Mouse (Mus musculus) CH12.LX (cell line): ENCODE data around the gene Pak1ip1. TPM values are rescaled to one million over a fixed set of nuclear protein-coding genes. Genes with fewer than 3 reads are reported as not detected.

ENCODE experiments used
- DNase-seq: peaks from one replicate; pipeline ENCODE4 v3.0.0-alpha.2; 2013; ENCODE audit errors: extremely low read depth
- H3K27ac ChIP-seq: 2 replicates; pipeline ENCODE4 v1.5.1; 2012; ENCODE audit warnings: low read depth, mild to moderate bottlenecking, control low read depth, moderate library complexity; ENCODE audit not compliant: insufficient read depth
- H3K27me3 ChIP-seq: replicated peaks from 2 replicates; pipeline ENCODE3; 2012; ENCODE audit warnings: inconsistent platforms
- H3K36me3 ChIP-seq, 2 experiments: replicated peaks in 1 of 2; 2 replicates each; pipeline versions ENCODE3 to v1.6.1; 2012; ENCODE audit warnings: inconsistent platforms in 1 of 2, low read length in 1 of 2, mild to moderate bottlenecking in 1 of 2, mixed read lengths in 1 of 2, moderate library complexity in 1 of 2; ENCODE audit not compliant: control insufficient read depth in 1 of 2, insufficient read depth in 1 of 2
- H3K4me1 ChIP-seq, 2 experiments: 2 replicates each; pipeline ENCODE4 v1.6.1; 2012; ENCODE audit warnings: inconsistent platforms in 1 of 2, moderate library complexity in 1 of 2; ENCODE audit not compliant: insufficient read depth in 2 of 2, control insufficient read depth in 1 of 2
- H3K4me2 ChIP-seq: 2 replicates; pipeline ENCODE4 v1.6.1; 2012; ENCODE audit warnings: low read depth, mild to moderate bottlenecking, control low read depth; ENCODE audit not compliant: poor library complexity, insufficient read depth, severe bottlenecking
- H3K4me3 ChIP-seq, 3 experiments: fragments of 150-350 bp in 1 of 3; sonication (generic) in 1 of 3; replicated peaks in 1 of 3; 2 replicates each; pipeline versions ENCODE3 to v1.5.1; 2011 to 2012; ENCODE audit warnings: low read depth in 2 of 3, low read length in 2 of 3, mild to moderate bottlenecking in 2 of 3, moderate library complexity in 2 of 3, control low read depth in 1 of 3, improper control_type of control experiment in 1 of 3, inconsistent platforms in 1 of 3, mixed read lengths in 1 of 3; ENCODE audit not compliant: poor library complexity in 1 of 3
- H3K79me2 ChIP-seq: replicated peaks from 2 replicates; pipeline ENCODE4 v1.6.1; 2012; ENCODE audit warnings: mild to moderate bottlenecking, moderate library complexity; ENCODE audit not compliant: control insufficient read depth, poor library complexity, insufficient read depth, severe bottlenecking; ENCODE audit errors: extremely low read depth
- H3K9ac ChIP-seq: 2 replicates; pipeline ENCODE4 v1.6.1; 2012; ENCODE audit warnings: low read depth, mild to moderate bottlenecking, control low read depth, moderate library complexity; ENCODE audit not compliant: insufficient read depth
- H3K9me3 ChIP-seq: replicated peaks from 2 replicates; pipeline ENCODE3; 2012; ENCODE audit warnings: low read length, inconsistent platforms, mixed read lengths
- CTCF ChIP-seq, 2 experiments: IDR thresholded peaks in 1 of 2; conservative IDR thresholded peaks in 1 of 2; 2 replicates each; pipeline ENCODE4 v1.5.1; 2011 to 2012; ENCODE audit warnings: low read depth in 2 of 2, low read length in 2 of 2, improper control_type of control experiment in 1 of 2, inconsistent platforms in 1 of 2, mild to moderate bottlenecking in 1 of 2, moderate library complexity in 1 of 2
- E2F4 ChIP-seq: IDR thresholded peaks from 2 replicates; pipeline ENCODE4 v1.6.1; 2011; ENCODE audit warnings: low read depth, low read length, improper control_type of control experiment; ENCODE audit not compliant: insufficient replicate concordance
- HCFC1 ChIP-seq: IDR thresholded peaks from 2 replicates; pipeline ENCODE4 v1.6.1; 2012; ENCODE audit warnings: low read depth, mild to moderate bottlenecking, inconsistent platforms, low read length, improper control_type of control experiment
- IRF4 ChIP-seq: IDR thresholded peaks from 2 replicates; pipeline ENCODE4 v1.6.1; 2014; ENCODE audit warnings: low read depth, mild to moderate bottlenecking, inconsistent platforms, low read length, improper control_type of control experiment
- JUND ChIP-seq: conservative IDR thresholded peaks from 2 replicates; pipeline ENCODE4 v1.6.1; 2011; ENCODE audit warnings: low read depth, low read length, improper control_type of control experiment
- KAT2A ChIP-seq: IDR thresholded peaks from 2 replicates; pipeline ENCODE4 v1.6.1; 2012; ENCODE audit warnings: low read length, improper control_type of control experiment, inconsistent platforms; ENCODE audit not compliant: insufficient replicate concordance
- MAX ChIP-seq: IDR thresholded peaks from 2 replicates; pipeline ENCODE4 v1.6.1; 2011; ENCODE audit warnings: low read length, improper control_type of control experiment
- MAZ ChIP-seq: IDR thresholded peaks from 2 replicates; pipeline ENCODE4 v1.6.1; 2012; ENCODE audit warnings: low read depth, mild to moderate bottlenecking, inconsistent platforms, low read length, improper control_type of control experiment, moderate library complexity
- MYC ChIP-seq: IDR thresholded peaks from 2 replicates; pipeline ENCODE4 v1.6.1; 2011; ENCODE audit warnings: low read depth, mild to moderate bottlenecking, improper control_type of control experiment, low read length
- NELFE ChIP-seq: IDR thresholded peaks from 2 replicates; pipeline ENCODE4 v1.6.1; 2011; ENCODE audit warnings: low read depth, low read length, improper control_type of control experiment
- TCF12 ChIP-seq: IDR thresholded peaks from 2 replicates; pipeline ENCODE4 v1.6.1; 2014; ENCODE audit warnings: low read depth, mild to moderate bottlenecking, inconsistent platforms, low read length, improper control_type of control experiment
- ZNF384 ChIP-seq: IDR thresholded peaks from 2 replicates; pipeline ENCODE4 v1.6.1; 2012; ENCODE audit warnings: low read depth, low read length, improper control_type of control experiment, inconsistent platforms
- dilution Hi-C: fragments of 300-500 bp; cut with MboI; formaldehyde crosslinking; loops from 2 replicates; pipeline ENCODE4 v1.14.3; 2020; ENCODE audit warnings: low sequenced_read_pairs; ENCODE audit not compliant: extremely low pct_unique_long_range_greater_than_20kb, extremely low pct_ligation_motif_present
- in situ Hi-C: fragments of 300-500 bp; cut with MboI; formaldehyde crosslinking; loops from 3 replicates; pipeline ENCODE4 v1.14.3; 2019; ENCODE audit warnings: low sequenced_read_pairs, low pct_ligation_motif_present, low pct_unique_long_range_greater_than_20kb, mixed read lengths
- polyA plus RNA-seq: library from polyadenylated mRNA; unstranded; fragments of >175 nt; gene quantifications from 2 replicates; pipeline ENCODE4 v1.2.1, GENCODE M21; 2012; ENCODE audit warnings: low read depth; ENCODE audit not compliant: insufficient read length
- total RNA-seq, 2 experiments: library from RNA; depleted of rRNA; stranded (reverse); fragments of 300-350 nt in 1 of 2; fragments of >200 nt in 1 of 2; gene quantifications; 2 replicates each; pipeline ENCODE4 v1.2.3; 2012 to 2014

Pak1ip1 gene
- total and polyA plus RNA-seq, 3 experiments, result 54.8 to 81.9 (median 66.1) TPM

DNA sequence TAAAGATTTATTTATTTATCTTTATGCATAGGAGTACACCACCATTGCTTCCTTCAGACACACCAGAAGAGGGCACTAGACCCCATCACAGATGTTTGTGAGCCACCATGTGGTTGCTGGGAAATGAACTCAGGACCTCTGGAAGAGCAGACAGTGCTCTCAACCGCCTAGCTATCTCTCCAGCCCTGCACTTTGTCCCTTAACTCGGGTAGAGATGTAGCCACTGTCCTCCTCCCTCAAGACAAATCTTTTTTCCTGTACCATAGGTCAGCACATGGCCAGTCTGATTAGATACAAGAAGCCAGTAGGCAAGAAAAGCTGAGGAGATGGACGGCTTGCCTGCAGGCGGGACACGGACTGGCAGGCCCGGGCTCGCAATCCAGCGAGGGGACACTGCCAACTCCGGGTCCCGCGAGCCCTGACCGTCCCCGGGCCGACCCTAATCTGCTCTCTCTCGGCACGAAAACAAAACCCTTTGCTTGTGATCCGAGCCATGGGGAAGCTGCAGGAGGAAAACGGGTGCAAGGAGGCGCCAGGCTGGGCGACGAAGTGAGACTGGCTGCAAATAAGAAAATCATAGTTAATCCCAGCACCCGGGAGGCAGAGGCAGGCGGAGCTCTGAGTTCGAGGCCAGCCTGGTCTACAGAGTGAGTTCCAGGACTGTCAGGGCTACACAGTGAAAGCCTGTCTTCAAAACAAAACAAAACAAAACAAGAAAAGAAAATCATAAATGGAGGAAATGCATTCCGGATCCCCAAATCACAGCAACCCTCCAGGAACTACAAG lies 490 bp upstream of the Pak1ip1 start:
- H3K4me1 ChIP-seq, result peaks cover 3 to 19% of the 10 kb centered on the region in 2 experiments; a peak in 3 of 4 replicates
- TF ChIP-seq CTCF (conservative IDR thresholded peaks at IDR 0.05 in 1 of 2, IDR thresholded peaks at IDR 0.05 in 1 of 2; ENCODE audit: low read depth in 2 of 2, low read length in 2 of 2), result peak in 1 of 2 experiments; percentile 59; a peak in 2 of 4 replicates
- TF ChIP-seq KAT2A, result no peak
- no peak for TF ChIP-seq JUND
- no peak for TF ChIP-seq E2F4
- TF ChIP-seq MAX, result no peak
- TF ChIP-seq MYC, result peak; percentile 28; the same call in 1 of the 2 replicates
- TF ChIP-seq, all 38 proteins: peak for 2
- dilution Hi-C loops, result no loop called here
- H3K79me2 ChIP-seq, result peaks cover 31% of the 10 kb centered on the region
- peaks cover 8 to 24% of the 10 kb centered on the region in 2 experiments for H3K36me3 ChIP-seq
- peak overlapping the region; percentile 83 for H3K4me2 ChIP-seq
- no peaks in the 10 kb centered on the region for H3K9me3 ChIP-seq
- peak overlapping the region; percentile 76 for H3K9ac ChIP-seq
- no peaks in the 10 kb centered on the region for H3K27me3 ChIP-seq
- DNase-seq, result peak; percentile 42
- in situ Hi-C loops, result loop anchor here (25.0 kb wide), 2 partner anchors 237 to 587 kb away; partner anchors contain the start of gene Smim13
- peak overlapping the region; percentile 40 for H3K27ac ChIP-seq
- peak overlapping the region; percentile 92 to 100 (median 98) for H3K4me3 ChIP-seq

GRCm38 (mm10) chr13:41002001-41002400 lies 1.2 kb downstream of the Pak1ip1 start:
- no peak overlapping the region for H3K27ac ChIP-seq
- dilution Hi-C loops, result no loop called here
- peaks cover 3 to 19% of the 10 kb centered on the region in 2 experiments; a peak in 3 of 4 replicates for H3K4me1 ChIP-seq
- H3K4me3 ChIP-seq, result peak overlapping the region; percentile 29 to 100 (median 98)
- peaks cover 23 to 40% of the 10 kb centered on the region in 2 experiments for H3K36me3 ChIP-seq
- peaks cover 31% of the 10 kb centered on the region for H3K79me2 ChIP-seq
- no peaks in the 10 kb centered on the region for H3K27me3 ChIP-seq
- H3K9ac ChIP-seq, result no peak overlapping the region; the same call in 1 of the 2 replicates
- TF ChIP-seq IRF4, result no peak
- TF ChIP-seq E2F4, result no peak
- no peak for TF ChIP-seq JUND
- TF ChIP-seq NELFE, result no peak
- TF ChIP-seq MAZ, result no peak
- in situ Hi-C loops, result loop anchor here (25.0 kb wide), 2 partner anchors 235 to 585 kb away; partner anchors contain the start of gene Smim13
- no peaks in the 10 kb centered on the region for H3K9me3 ChIP-seq
- DNase-seq, result no peak
- H3K4me2 ChIP-seq, result peak overlapping the region; percentile 76

DNA sequence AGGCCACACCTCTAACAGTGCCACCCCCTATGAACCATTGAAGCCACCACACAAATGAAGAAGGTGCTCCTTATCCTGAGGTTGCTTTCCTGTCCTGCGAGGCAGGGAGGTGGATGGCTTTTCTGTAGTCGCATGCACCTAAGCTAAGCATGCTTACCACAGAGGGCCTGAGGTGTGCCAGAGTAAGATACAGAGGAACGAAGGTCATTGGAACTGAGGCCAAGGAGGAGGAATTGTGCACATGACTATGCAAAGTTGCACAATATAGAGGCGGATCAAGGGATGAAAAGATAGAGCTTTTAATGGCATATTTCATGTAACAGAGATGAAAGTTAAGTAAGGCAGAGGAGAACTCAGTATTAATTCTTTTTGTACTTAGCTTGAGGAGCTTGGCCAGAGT lies 5.4 kb downstream of the Pak1ip1 start:
- H3K4me3 ChIP-seq, result no peak overlapping the region
- DNase-seq, result no peak
- peaks cover 32% of the 10 kb centered on the region for H3K79me2 ChIP-seq
- no peak overlapping the region for H3K27ac ChIP-seq
- peaks cover 56 to 83% of the 10 kb centered on the region in 2 experiments for H3K36me3 ChIP-seq
- TF ChIP-seq ZNF384 (no peak), TCF12 (no peak), MAX (no peak), HCFC1 (no peak)
- dilution Hi-C loops (no loop called here), in situ Hi-C loops (loop anchor here (25.0 kb wide), 2 partner anchors 231 to 581 kb away; partner anchors contain the start of gene Smim13)
- H3K27me3 ChIP-seq, result no peaks in the 10 kb centered on the region
- H3K4me2 ChIP-seq, result no peak overlapping the region
- H3K9ac ChIP-seq, result no peak overlapping the region
- peaks cover 3 to 13% of the 10 kb centered on the region in 2 experiments; a peak in 3 of 4 replicates for H3K4me1 ChIP-seq
- H3K9me3 ChIP-seq, result no peaks in the 10 kb centered on the region
